Mouse (Mus musculus) kidney, embryonic 15.5 days (tissue): Measurements from ENCODE around the gene Prrt2. TPM values are rescaled to one million over a fixed set of nuclear protein-coding genes. Genes with fewer than 3 reads are reported as not detected.

ENCODE experiments used
- ATAC-seq: fragments of 200-750 bp; cut with Nextera tagmentation; replicated peaks from 2 replicates; pipeline ENCODE4 v1.8.0; 2017; ENCODE audit warnings: moderate TSS enrichment; ENCODE audit not compliant: low FRiP score
- H3K27ac ChIP-seq: fragments of 300-500 bp; sonication (generic); 2 replicates; pipeline ENCODE4 v1.5.1; 2015; ENCODE audit warnings: mild to moderate bottlenecking, inconsistent platforms
- H3K27me3 ChIP-seq: fragments of 300-500 bp; sonication (generic); 2 replicates; pipeline ENCODE4 v1.6.1; 2015; ENCODE audit warnings: inconsistent platforms
- H3K36me3 ChIP-seq: fragments of 300-500 bp; sonication (generic); 2 replicates; pipeline ENCODE4 v1.6.1; 2015; ENCODE audit warnings: inconsistent platforms
- H3K4me1 ChIP-seq: fragments of 300-500 bp; sonication (generic); 2 replicates; pipeline ENCODE4 v1.6.1; 2015; ENCODE audit warnings: inconsistent platforms
- H3K4me2 ChIP-seq: fragments of 300-500 bp; sonication (generic); 2 replicates; pipeline ENCODE4 v1.6.1; 2015; ENCODE audit warnings: moderate library complexity, mild to moderate bottlenecking, inconsistent platforms
- H3K4me3 ChIP-seq: fragments of 300-500 bp; sonication (generic); replicated peaks from 2 replicates; pipeline ENCODE4 v1.5.1; 2015; ENCODE audit warnings: mild to moderate bottlenecking, inconsistent platforms
- H3K9ac ChIP-seq: fragments of 300-500 bp; sonication (generic); 2 replicates; pipeline ENCODE4 v1.6.1; 2015; ENCODE audit warnings: mild to moderate bottlenecking, inconsistent platforms
- H3K9me3 ChIP-seq: fragments of 300-500 bp; sonication (generic); replicated peaks from 2 replicates; pipeline ENCODE4 v1.6.1; 2016; ENCODE audit warnings: inconsistent platforms
- WGBS: fragments of 180-500 bp; shearing (Covaris S2); methylation state at CpG from one replicate; pipeline ENCODE4 v1.1.7; 2015; ENCODE audit warnings: mixed read lengths; 5-methylcytosine and 5-hydroxymethylcytosine counted together
- polyA plus RNA-seq: library from polyadenylated mRNA; unstranded; fragments of >200 nt; fragmentation: Nextera tagmentation; extraction: Ambion mirVana; gene quantifications from 2 replicates; pipeline ENCODE4 v1.2.1, GENCODE M21; 2015

The Prrt2 gene
- polyA plus RNA-seq, 1 experiment from 2014 or later, result 5.4 TPM

DNA sequence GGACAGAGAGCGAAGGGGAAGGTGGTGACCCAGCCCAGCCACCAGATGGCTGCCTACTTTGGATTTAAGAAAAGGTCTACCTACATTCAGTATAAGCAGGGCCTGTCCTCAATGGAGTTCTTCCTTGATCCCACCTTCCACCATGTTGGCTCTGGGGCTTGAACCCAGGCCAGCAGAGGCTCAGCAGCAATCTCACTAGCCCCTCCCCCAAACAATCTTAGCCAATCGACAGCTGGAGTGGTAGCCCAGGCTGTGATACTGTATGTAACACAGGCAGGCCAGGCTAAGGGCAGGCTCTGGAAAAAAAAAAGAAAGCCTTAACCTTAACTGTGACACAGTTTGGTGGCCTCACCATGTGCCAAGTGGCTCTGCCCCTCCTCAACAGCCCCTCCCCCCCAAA is 9.3 kb downstream of the Prrt2 start:
- no peak overlapping the region for H3K4me2 ChIP-seq
- H3K4me3 ChIP-seq, result no peak overlapping the region
- peaks cover 53% of the 10 kb centered on the region for H3K4me1 ChIP-seq
- no peaks in the 10 kb centered on the region for H3K27me3 ChIP-seq
- no peak for ATAC-seq
- H3K9me3 ChIP-seq, result no peaks in the 10 kb centered on the region
- no peak overlapping the region for H3K27ac ChIP-seq
- 80% methylated on average over 2 of the region's 2 CpGs for WGBS
- peaks cover 29% of the 10 kb centered on the region for H3K36me3 ChIP-seq
- H3K9ac ChIP-seq, result no peak overlapping the region

DNA sequence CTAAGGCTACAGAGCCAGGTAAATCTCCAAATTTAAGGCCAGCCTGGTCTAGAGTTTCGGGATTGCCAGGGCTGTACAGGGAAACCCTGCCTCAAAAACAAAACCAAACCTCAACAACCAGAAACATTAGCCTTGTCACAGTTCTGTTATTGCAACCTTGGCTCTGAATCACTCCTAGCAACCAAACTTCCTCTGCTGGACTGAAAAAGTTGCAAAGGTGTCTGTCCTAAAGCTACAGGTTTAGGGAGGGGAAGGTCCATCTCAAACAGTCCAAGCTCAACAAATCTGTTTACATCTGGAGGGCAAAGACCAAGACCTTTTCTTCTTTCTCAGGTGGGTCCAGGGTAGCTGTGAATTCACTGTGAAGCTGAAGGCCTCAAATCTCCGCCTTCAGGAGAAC is 10.0 kb downstream of the Prrt2 start:
- no peaks in the 10 kb centered on the region for H3K9me3 ChIP-seq
- H3K27me3 ChIP-seq, result no peaks in the 10 kb centered on the region
- H3K4me3 ChIP-seq, result no peak overlapping the region
- no peak overlapping the region for H3K9ac ChIP-seq
- peaks cover 51% of the 10 kb centered on the region for H3K4me1 ChIP-seq
- no peak overlapping the region for H3K4me2 ChIP-seq
- no peak for ATAC-seq
- H3K27ac ChIP-seq, result no peak overlapping the region
- 85% methylated on average over 2 of the region's 2 CpGs for WGBS
- peaks cover 29% of the 10 kb centered on the region for H3K36me3 ChIP-seq

DNA sequence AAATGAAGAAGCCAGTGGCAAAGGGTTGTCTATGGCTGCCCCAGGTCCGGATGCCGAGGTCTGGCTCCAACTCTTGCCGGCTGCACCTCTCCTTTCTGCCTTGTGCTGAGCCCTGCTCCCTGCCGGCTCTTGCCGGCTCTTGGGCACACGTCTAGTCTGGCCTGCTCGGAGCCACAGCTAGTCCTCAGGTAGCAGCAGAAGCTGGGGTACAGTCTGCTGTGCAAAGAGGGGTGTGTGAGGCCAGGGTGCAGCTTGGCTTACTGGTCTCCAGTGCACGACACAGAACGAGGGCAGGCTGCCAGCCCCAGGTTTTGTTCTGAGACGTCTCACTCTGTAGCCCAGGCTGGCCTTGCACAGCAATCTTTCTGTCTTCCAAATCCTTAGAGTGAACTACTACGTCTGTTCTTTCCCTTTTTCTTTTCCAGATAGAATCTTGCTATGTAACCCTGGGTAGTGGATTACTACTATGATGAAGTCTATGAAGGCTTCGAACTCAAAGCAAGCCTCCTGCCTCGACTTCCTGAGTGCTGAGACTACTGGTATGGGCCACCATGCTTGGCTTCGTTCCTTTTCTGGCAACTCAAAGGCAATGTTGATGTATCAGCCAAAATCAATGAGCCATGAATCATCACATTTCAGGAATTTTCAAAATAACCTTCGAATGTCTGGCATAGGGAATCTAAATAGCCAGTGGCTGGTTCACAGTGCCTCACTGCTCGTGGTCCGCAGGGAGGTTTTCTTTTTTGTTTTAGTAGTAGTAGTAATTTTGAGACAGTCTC is 11.5 kb downstream of the Prrt2 start:
- Histone ChIP-seq H3K4me1 (peaks cover 36% of the 10 kb centered on the region), H3K4me3 (no peak overlapping the region), H3K4me2 (no peak overlapping the region), H3K9ac (no peak overlapping the region), H3K9me3 (no peaks in the 10 kb centered on the region), H3K27ac (peak overlapping the region; percentile 89), H3K36me3 (peaks cover 18% of the 10 kb centered on the region), H3K27me3 (no peaks in the 10 kb centered on the region)
- ATAC-seq, result no peak
- 76% methylated on average over 17 of the region's 17 CpGs for WGBS

DNA sequence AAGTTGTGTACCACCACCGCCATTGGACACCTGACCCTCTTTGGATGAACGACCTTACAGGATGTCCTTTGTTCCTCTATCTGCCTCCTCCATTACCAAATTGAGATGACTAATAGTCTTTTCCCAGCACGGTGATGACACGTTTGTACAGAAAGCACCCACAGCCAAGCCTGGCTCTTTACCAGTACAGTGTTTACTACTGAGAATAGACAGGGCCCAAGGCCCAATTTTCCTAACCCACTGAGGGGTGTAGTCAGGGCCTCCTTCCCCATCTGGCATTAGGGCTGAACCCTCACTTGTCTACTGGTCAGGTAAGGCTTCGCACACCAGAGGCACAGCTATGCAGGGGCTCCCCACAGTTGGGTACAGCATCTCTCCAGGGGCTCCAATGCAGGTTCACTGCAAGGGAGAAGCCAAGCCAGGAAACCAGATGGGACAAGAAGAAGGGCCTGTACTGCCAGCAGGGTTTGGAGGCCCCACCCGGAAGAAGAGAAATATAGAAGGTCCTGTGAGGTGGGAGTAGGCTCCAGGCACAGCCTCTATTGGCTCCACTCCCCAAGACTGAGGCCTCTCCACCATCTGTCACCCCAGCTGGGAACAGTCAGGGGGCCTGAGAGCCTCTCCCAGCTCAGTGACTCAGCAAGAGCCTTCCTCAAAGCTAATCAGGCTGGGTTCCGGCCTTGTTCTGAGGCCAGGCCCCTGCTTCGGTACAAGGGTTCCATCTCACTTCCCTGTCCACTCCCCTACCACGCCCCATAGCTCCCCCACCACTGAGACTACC is 12.6 kb downstream of the Prrt2 start:
- H3K4me2 ChIP-seq, result no peak overlapping the region; the same call in 1 of the 2 replicates
- peaks cover 25% of the 10 kb centered on the region for H3K4me1 ChIP-seq
- no peaks in the 10 kb centered on the region for H3K27me3 ChIP-seq
- H3K9ac ChIP-seq, result peak overlapping the region; percentile 37; the same call in 1 of the 2 replicates
- no peaks in the 10 kb centered on the region for H3K9me3 ChIP-seq
- WGBS, result 43% methylated on average over 9 of the region's 9 CpGs
- peak; percentile 87 for ATAC-seq
- peak overlapping the region; percentile 89 for H3K27ac ChIP-seq
- no peak overlapping the region for H3K4me3 ChIP-seq
- H3K36me3 ChIP-seq, result peaks cover 15% of the 10 kb centered on the region

DNA sequence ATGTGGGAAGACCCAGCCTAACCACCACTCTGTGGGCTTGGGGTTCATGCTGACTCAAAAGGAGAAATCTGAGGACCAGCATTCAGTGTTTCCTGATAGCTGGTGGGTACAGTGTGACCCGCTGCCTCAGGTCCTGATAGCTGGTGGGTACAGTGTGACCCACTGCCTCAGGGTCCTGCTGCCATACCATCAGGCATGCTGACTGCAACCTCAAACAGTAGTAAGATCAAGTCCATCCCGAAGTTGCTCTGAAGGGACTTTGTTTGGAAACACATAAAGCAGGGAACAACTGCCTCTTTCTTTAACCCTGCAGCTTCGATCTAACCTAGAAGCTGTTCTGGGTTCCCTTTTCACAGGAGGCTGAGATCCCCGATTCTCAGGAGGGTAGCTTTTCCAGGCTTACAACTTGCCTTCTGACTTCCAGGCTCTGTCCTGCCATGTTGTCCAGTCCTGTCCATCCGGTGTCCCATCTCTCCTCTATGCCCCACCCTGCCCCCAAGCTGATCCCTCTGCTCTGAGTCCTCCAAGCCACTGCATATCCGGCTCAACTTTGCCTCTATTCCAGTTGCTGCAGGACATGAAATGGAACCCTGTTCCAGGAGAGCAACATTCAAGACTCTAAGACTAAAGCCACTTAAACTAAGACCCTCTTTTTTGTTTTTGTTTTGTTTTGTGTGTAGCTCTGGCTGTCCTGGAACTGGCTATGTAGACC is 13.5 kb downstream of the Prrt2 start:
- H3K4me3 ChIP-seq, result no peak overlapping the region
- no peaks in the 10 kb centered on the region for H3K27me3 ChIP-seq
- no peaks in the 10 kb centered on the region for H3K9me3 ChIP-seq
- no peak overlapping the region for H3K9ac ChIP-seq
- H3K36me3 ChIP-seq, result peaks cover 5% of the 10 kb centered on the region
- H3K4me1 ChIP-seq, result peaks cover 20% of the 10 kb centered on the region
- no peak for ATAC-seq
- no peak overlapping the region for H3K4me2 ChIP-seq
- no peak overlapping the region for H3K27ac ChIP-seq
- WGBS, result 85% methylated on average over 6 of the region's 6 CpGs

DNA sequence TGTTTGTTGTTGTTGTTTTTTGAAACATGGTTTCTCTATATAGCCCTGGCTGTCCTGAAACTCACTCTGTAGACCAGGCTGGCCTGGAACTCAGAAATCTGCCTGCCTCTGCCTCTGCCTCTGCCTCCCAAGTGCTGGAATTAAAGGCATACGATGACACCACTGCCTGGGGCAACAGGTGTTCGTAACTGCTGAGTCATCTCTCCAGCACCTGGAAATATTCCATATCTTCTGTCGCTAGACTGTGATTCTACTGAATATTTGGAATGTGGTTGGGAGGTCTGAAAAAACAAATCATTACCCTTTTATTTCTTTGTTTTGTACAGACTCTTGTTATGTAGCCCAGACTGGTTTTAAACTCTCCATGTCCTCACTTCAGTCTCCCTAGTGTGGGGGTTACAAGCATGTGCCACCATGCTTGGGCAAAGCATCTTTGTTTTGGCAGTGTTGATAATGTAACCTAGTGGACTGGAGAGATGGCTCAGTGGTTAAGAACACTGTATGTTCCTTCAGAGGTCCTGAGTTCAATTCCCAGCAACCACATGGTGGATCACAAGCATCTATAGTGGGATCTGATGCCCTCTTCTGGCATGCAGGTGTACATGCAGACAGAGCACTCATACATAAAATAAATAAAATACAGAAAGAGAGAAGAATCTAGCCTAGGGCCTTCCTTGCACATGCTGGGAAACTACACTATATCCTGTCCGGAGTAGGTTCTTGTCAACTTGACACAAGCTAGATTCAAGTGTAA is 16.7 kb downstream of the Prrt2 start:
- ATAC-seq, result no peak
- H3K9me3 ChIP-seq, result no peaks in the 10 kb centered on the region
- no peaks in the 10 kb centered on the region for H3K27me3 ChIP-seq
- 87% methylated on average over 4 of the region's 4 CpGs for WGBS
- no peak overlapping the region for H3K9ac ChIP-seq
- no peak overlapping the region for H3K27ac ChIP-seq
- no peak overlapping the region for H3K4me2 ChIP-seq
- H3K36me3 ChIP-seq, result no peaks in the 10 kb centered on the region
- H3K4me1 ChIP-seq, result peaks cover 12% of the 10 kb centered on the region
- no peak overlapping the region for H3K4me3 ChIP-seq

DNA sequence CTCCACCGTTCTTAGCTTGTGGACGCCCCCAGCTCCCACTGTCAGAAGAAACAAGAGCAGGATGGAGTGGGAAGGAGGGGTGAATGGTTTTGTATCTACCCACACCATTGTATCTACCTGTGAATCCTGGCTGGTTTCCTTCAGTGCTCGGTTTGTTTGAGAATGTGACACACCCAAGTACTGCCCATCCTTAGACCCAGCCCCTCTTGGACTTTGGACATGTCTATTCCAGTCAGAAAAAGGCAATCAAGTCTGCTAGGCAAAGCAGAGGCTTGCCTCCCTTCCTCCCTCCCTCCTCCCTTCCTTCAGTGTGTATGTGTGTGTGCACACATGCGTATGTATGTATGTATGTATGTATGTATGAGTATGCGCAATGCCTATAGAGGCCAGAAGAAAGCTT is 17.4 kb downstream of the Prrt2 start:
- peaks cover 5% of the 10 kb centered on the region for H3K4me1 ChIP-seq
- no peak overlapping the region for H3K4me2 ChIP-seq
- 91% methylated on average over 5 of the region's 5 CpGs for WGBS
- H3K27me3 ChIP-seq, result no peaks in the 10 kb centered on the region
- no peak overlapping the region for H3K4me3 ChIP-seq
- no peaks in the 10 kb centered on the region for H3K9me3 ChIP-seq
- H3K9ac ChIP-seq, result no peak overlapping the region
- H3K36me3 ChIP-seq, result no peaks in the 10 kb centered on the region
- no peak overlapping the region for H3K27ac ChIP-seq
- no peak for ATAC-seq

DNA sequence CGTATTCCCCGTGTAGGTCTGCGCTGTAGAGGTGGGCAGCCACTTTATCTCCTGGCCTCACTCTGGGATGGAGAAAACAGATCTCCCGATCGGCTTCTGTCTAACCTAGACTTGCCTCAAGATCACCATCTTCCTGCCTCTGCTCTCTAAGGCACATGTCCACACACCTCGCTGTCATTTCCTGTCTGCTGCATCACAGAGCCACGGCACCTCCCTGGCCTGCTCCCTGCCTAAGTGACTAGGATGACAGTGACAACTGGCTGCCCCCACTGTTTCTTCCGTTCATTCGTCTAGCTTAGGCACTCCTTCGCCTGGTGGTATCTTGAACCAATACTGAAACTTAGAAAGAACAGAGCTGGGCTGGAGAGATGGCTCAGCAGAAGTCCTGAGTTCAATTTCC is 21.4 kb downstream of the Prrt2 start:
- H3K27me3 ChIP-seq, result no peaks in the 10 kb centered on the region
- WGBS, result 76% methylated on average over 10 of the region's 10 CpGs
- no peak overlapping the region for H3K27ac ChIP-seq
- no peak for ATAC-seq
- H3K4me1 ChIP-seq, result no peaks in the 10 kb centered on the region
- 0 out of 2 replicates have a peak, but pooled peaks cover 5% of the 10 kb centered on the region for H3K9me3 ChIP-seq
- H3K9ac ChIP-seq, result no peak overlapping the region
- no peak overlapping the region for H3K4me2 ChIP-seq
- no peak overlapping the region for H3K4me3 ChIP-seq
- peaks cover 9% of the 10 kb centered on the region; the same call in 1 of the 2 replicates for H3K36me3 ChIP-seq

DNA sequence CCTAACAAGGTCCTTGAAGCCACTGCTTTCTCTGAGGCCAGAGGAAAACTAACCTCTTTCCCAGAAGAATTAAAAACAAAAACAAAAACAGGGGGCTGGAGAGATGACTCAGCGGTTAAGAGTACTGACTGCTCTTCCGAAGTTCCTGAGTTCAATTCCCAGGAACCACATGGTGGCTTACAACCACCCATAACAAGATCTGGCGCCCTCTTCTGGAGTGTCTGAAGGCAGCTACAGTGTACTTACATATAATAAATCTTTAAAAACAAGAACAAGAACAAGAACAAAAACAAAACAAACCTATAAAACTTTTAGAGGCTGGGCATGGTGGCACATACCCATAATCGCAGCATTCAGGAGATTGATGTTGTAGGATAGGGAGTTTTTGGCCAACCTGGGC is 24.6 kb downstream of the Prrt2 start:
- H3K27ac ChIP-seq, result no peak overlapping the region
- H3K9ac ChIP-seq, result no peak overlapping the region
- H3K9me3 ChIP-seq, result 0 out of 2 replicates have a peak, but pooled peaks cover 5% of the 10 kb centered on the region
- 82% methylated on average over 4 of the region's 4 CpGs for WGBS
- no peak overlapping the region for H3K4me3 ChIP-seq
- no peak overlapping the region for H3K4me2 ChIP-seq
- 0 out of 2 replicates have a peak, but pooled peaks cover 4% of the 10 kb centered on the region for H3K4me1 ChIP-seq
- ATAC-seq, result no peak
- peaks cover 9% of the 10 kb centered on the region; the same call in 1 of the 2 replicates for H3K36me3 ChIP-seq
- no peaks in the 10 kb centered on the region for H3K27me3 ChIP-seq

DNA sequence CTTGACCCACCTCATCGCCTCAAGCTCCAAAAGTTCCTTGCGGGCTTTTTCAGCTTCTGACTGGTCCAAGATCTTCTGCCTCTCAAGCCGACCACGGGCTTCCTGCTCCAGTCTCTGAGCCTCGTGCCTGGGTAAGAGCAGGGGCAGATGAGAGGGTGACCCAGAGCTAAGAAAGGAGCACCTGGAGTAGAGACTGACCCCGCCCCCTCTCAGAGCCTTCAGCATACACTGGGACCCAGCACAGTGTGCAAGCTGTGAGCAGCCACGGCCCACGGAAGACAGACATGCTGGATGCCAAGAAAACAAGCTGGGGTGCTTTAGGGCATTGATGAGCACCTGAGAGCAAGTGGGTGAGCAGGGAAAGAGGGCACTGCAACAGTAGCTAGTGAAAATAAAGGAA is 32.2 kb downstream of the Prrt2 start:
- H3K36me3 ChIP-seq, result no peaks in the 10 kb centered on the region
- no peak overlapping the region for H3K9ac ChIP-seq
- H3K4me1 ChIP-seq, result 0 out of 2 replicates have a peak, but pooled peaks cover 6% of the 10 kb centered on the region
- H3K9me3 ChIP-seq, result no peaks in the 10 kb centered on the region
- no peak for ATAC-seq
- no peak overlapping the region for H3K27ac ChIP-seq
- H3K27me3 ChIP-seq, result no peaks in the 10 kb centered on the region
- WGBS, result 74% methylated on average over 8 of the region's 8 CpGs
- no peak overlapping the region for H3K4me2 ChIP-seq
- no peak overlapping the region for H3K4me3 ChIP-seq

DNA sequence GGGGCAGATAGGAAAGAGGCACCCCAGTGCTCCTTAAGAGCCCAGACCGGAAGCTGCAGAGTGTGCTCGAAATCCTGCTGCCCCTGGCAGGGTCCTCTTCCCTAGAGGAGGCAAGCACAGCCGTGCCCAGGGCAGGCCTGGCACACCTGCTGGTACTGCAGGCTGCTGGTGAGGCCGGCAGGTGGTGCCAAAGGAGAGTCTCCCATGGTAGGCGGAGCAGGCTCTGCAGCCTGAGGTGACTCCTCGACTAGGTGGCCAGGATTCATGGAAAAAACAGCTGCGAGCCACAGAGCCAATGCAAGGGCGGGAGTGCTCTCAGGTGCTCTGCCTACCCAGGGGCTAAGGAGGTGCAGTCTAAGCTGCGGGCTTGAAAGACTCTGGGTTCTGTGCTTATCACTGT is 34.7 kb downstream of the Prrt2 start:
- WGBS, result 39% methylated on average over 9 of the region's 9 CpGs
- Histone ChIP-seq H3K27me3 (no peaks in the 10 kb centered on the region), H3K4me3 (no peak overlapping the region), H3K9me3 (no peaks in the 10 kb centered on the region), H3K4me1 (0 out of 2 replicates have a peak, but pooled peaks cover 2% of the 10 kb centered on the region), H3K4me2 (no peak overlapping the region), H3K27ac (no peak overlapping the region), H3K9ac (no peak overlapping the region), H3K36me3 (peaks cover 3% of the 10 kb centered on the region)
- ATAC-seq, result peak; percentile 66
